Mouse (Mus musculus) intestine, embryonic 16.5 days (tissue): ENCODE results near the gene Fam107b. TPM values are rescaled to one million over a fixed set of nuclear protein-coding genes. Genes with fewer than 3 reads are reported as not detected.

Source experiments
- ATAC-seq: fragments of 200-750 bp; cut with Nextera tagmentation; 2 replicates; pipeline ENCODE4 v1.8.0; 2017; ENCODE audit warnings: moderate TSS enrichment, moderate library complexity
- H3K27ac ChIP-seq: fragments of 300-500 bp; sonication (generic); 2 replicates; pipeline ENCODE4 v1.5.1; 2014; ENCODE audit warnings: mild to moderate bottlenecking, low read length
- H3K27me3 ChIP-seq: fragments of 300-500 bp; sonication (generic); replicated peaks from 2 replicates; pipeline ENCODE4 v1.6.1; 2014; ENCODE audit warnings: low read length, control low read depth, mixed read lengths; ENCODE audit not compliant: control insufficient read depth, insufficient read depth
- H3K36me3 ChIP-seq: fragments of 300-500 bp; sonication (generic); 2 replicates; pipeline ENCODE4 v1.6.1; 2014; ENCODE audit warnings: low read length, control low read depth; ENCODE audit not compliant: control insufficient read depth, insufficient read depth
- H3K4me1 ChIP-seq: fragments of 300-500 bp; sonication (generic); 2 replicates; pipeline ENCODE4 v1.6.1; 2014; ENCODE audit warnings: low read length, control low read depth, mixed read lengths; ENCODE audit not compliant: control insufficient read depth, insufficient read depth
- H3K4me2 ChIP-seq: fragments of 300-500 bp; sonication (generic); 2 replicates; pipeline ENCODE4 v1.6.1; 2014; ENCODE audit warnings: low read depth, low read length, control low read depth
- H3K4me3 ChIP-seq: fragments of 300-500 bp; sonication (generic); 2 replicates; pipeline ENCODE4 v1.5.1; 2014; ENCODE audit warnings: mild to moderate bottlenecking, low read length
- H3K9ac ChIP-seq: fragments of 300-500 bp; sonication (generic); 2 replicates; pipeline ENCODE4 v1.6.1; 2014; ENCODE audit warnings: low read depth, low read length
- H3K9me3 ChIP-seq: fragments of 300-500 bp; sonication (generic); 2 replicates; pipeline ENCODE4 v1.6.1; 2016; ENCODE audit warnings: low read length, control low read depth; ENCODE audit not compliant: control insufficient read depth
- WGBS: fragments of 180-500 bp; shearing (Covaris S2); extraction: QIAGEN DNeasy Blood & Tissue Kit; methylation state at CpG from one replicate; pipeline ENCODE4 v1.1.7; 2014; 5-methylcytosine and 5-hydroxymethylcytosine counted together
- polyA plus RNA-seq: library from polyadenylated mRNA; unstranded; fragments of >200 nt; fragmentation: Nextera tagmentation; extraction: Ambion mirVana; gene quantifications from 2 replicates; pipeline ENCODE4 v1.2.1, GENCODE M21; 2015

Gene Fam107b
- polyA plus RNA-seq, 1 experiment from 2014 or later: 36.8 TPM

- Histone ChIP-seq H3K4me1 (peaks cover 8% of the 10 kb centered on the region), H3K4me3 (no peak overlapping the region), H3K27ac (no peak overlapping the region), H3K27me3 (no peaks in the 10 kb centered on the region), H3K4me2 (no peak overlapping the region), H3K36me3 (no peaks in the 10 kb centered on the region), H3K9ac (no peak overlapping the region), H3K9me3 (no peaks in the 10 kb centered on the region)
- no peak for ATAC-seq
- 80% methylated on average over 8 of the region's 8 CpGs for WGBS
Measured at GRCm38 (mm10) chr2:3723391-3724106, 153.3 kb downstream of the Fam107b start.

GRCm38 (mm10) chr2:3726501-3727078 is 156.3 kb downstream of the Fam107b start:
- no peaks in the 10 kb centered on the region for H3K36me3 ChIP-seq
- H3K4me2 ChIP-seq: peak overlapping the region; percentile 17; the same call in 1 of the 2 replicates
- WGBS: 43% methylated on average over 13 of the region's 13 CpGs
- no peak overlapping the region for H3K4me3 ChIP-seq
- H3K4me1 ChIP-seq: peaks cover 8% of the 10 kb centered on the region
- H3K27me3 ChIP-seq: no peaks in the 10 kb centered on the region
- 0 out of 2 replicates have a peak, but pooled peaks have one; percentile 43 for ATAC-seq
- no peaks in the 10 kb centered on the region for H3K9me3 ChIP-seq
- peak overlapping the region; percentile 41; the same call in 1 of the 2 replicates for H3K9ac ChIP-seq
- peak overlapping the region; percentile 52; the same call in 1 of the 2 replicates for H3K27ac ChIP-seq

GRCm38 (mm10) chr2:3727225-3727930 is 157.1 kb downstream of the Fam107b start:
- 64% methylated on average over 5 of the region's 5 CpGs for WGBS
- H3K9ac ChIP-seq: no peak overlapping the region
- no peaks in the 10 kb centered on the region for H3K36me3 ChIP-seq
- H3K4me1 ChIP-seq: peaks cover 8% of the 10 kb centered on the region
- peak; percentile 32; the same call in 1 of the 2 replicates for ATAC-seq
- H3K9me3 ChIP-seq: no peaks in the 10 kb centered on the region
- H3K27me3 ChIP-seq: no peaks in the 10 kb centered on the region
- H3K4me3 ChIP-seq: no peak overlapping the region
- no peak overlapping the region for H3K4me2 ChIP-seq
- no peak overlapping the region for H3K27ac ChIP-seq

- H3K4me2 ChIP-seq: no peak overlapping the region
- no peak overlapping the region for H3K9ac ChIP-seq
- H3K4me1 ChIP-seq: peaks cover 8% of the 10 kb centered on the region
- no peaks in the 10 kb centered on the region for H3K36me3 ChIP-seq
- 94% methylated on average over 4 of the region's 4 CpGs for WGBS
- no peaks in the 10 kb centered on the region for H3K9me3 ChIP-seq
- no peaks in the 10 kb centered on the region for H3K27me3 ChIP-seq
- no peak overlapping the region for H3K4me3 ChIP-seq
- H3K27ac ChIP-seq: no peak overlapping the region
- ATAC-seq: no peak
Measured at GRCm38 (mm10) chr2:3728090-3728489, 157.8 kb downstream of the Fam107b start.

GRCm38 (mm10) chr2:3729586-3729985 is 159.3 kb downstream of the Fam107b start:
- Histone ChIP-seq H3K36me3 (no peaks in the 10 kb centered on the region), H3K9me3 (no peaks in the 10 kb centered on the region), H3K4me1 (peaks cover 8% of the 10 kb centered on the region), H3K4me3 (no peak overlapping the region), H3K4me2 (no peak overlapping the region), H3K27ac (no peak overlapping the region), H3K27me3 (no peaks in the 10 kb centered on the region), H3K9ac (no peak overlapping the region)
- 70% methylated on average over 3 of the region's 3 CpGs for WGBS
- ATAC-seq: no peak

GRCm38 (mm10) chr2:3730744-3731143 is 160.5 kb downstream of the Fam107b start:
- no peak overlapping the region for H3K4me3 ChIP-seq
- H3K27ac ChIP-seq: no peak overlapping the region
- H3K27me3 ChIP-seq: no peaks in the 10 kb centered on the region
- H3K36me3 ChIP-seq: no peaks in the 10 kb centered on the region
- no peaks in the 10 kb centered on the region for H3K9me3 ChIP-seq
- H3K4me1 ChIP-seq: peaks cover 8% of the 10 kb centered on the region
- H3K4me2 ChIP-seq: no peak overlapping the region
- H3K9ac ChIP-seq: no peak overlapping the region
- WGBS: 62% methylated on average over 10 of the region's 10 CpGs
- ATAC-seq: no peak

GRCm38 (mm10) chr2:3731316-3732015 is 161.2 kb downstream of the Fam107b start:
- no peaks in the 10 kb centered on the region for H3K27me3 ChIP-seq
- H3K9ac ChIP-seq: no peak overlapping the region
- no peak overlapping the region for H3K4me3 ChIP-seq
- ATAC-seq: no peak
- no peak overlapping the region for H3K27ac ChIP-seq
- H3K4me1 ChIP-seq: peaks cover 9% of the 10 kb centered on the region
- no peaks in the 10 kb centered on the region for H3K36me3 ChIP-seq
- no peak overlapping the region for H3K4me2 ChIP-seq
- H3K9me3 ChIP-seq: no peaks in the 10 kb centered on the region
- 84% methylated on average over 14 of the region's 14 CpGs for WGBS

GRCm38 (mm10) chr2:3737917-3738694 is 167.8 kb downstream of the Fam107b start:
- Histone ChIP-seq H3K27me3 (no peaks in the 10 kb centered on the region), H3K9me3 (no peaks in the 10 kb centered on the region), H3K4me1 (peaks cover 5% of the 10 kb centered on the region; the same call in 1 of the 2 replicates), H3K4me3 (no peak overlapping the region), H3K9ac (no peak overlapping the region), H3K36me3 (no peaks in the 10 kb centered on the region), H3K27ac (no peak overlapping the region), H3K4me2 (no peak overlapping the region)
- no peak for ATAC-seq
- WGBS: 53% methylated on average over 6 of the region's 6 CpGs
